Mouse (Mus musculus): ENCODE results near the gene Nccrp1. TPM values are rescaled to one million over a fixed set of nuclear protein-coding genes. Genes with fewer than 3 reads are reported as not detected.
"Not testable (repeated sequence)": the region's sequence is repeated elsewhere in the genome, so short reads cannot be mapped to it uniquely, and the experiment has no call there.

Gene Nccrp1
- polyA plus RNA-seq, 1 experiment from 2014 or later, result not detected

DNA sequence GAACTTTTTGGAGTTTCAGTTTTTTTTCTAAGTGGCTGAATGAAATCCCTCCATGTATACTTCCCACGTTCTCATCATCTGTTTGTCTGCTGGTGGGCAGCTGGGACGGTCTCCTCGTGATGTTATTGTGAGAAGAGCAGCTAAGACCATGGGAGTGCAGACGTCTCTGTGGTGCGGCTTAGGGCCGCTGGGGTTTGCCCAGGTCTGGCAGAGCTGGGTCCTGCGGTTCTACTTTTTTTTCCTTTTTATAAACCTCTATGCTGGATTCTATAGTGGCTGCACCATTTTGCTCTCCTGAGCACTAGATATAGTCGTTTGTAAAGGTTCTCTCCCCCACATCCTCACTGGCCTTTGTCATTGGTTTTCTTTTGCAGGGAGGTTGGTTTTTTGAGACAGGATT lies 35.6 kb downstream of the Nccrp1 start:
- Histone ChIP-seq H3K4me3 (ENCODE audit: low read length) (no peak overlapping the region), H3K36me3 (ENCODE audit: control insufficient read depth, insufficient read depth) (no peaks in the 10 kb centered on the region), H3K4me1 (ENCODE audit: control insufficient read depth, insufficient read depth, low read length) (no peaks in the 10 kb centered on the region)

DNA sequence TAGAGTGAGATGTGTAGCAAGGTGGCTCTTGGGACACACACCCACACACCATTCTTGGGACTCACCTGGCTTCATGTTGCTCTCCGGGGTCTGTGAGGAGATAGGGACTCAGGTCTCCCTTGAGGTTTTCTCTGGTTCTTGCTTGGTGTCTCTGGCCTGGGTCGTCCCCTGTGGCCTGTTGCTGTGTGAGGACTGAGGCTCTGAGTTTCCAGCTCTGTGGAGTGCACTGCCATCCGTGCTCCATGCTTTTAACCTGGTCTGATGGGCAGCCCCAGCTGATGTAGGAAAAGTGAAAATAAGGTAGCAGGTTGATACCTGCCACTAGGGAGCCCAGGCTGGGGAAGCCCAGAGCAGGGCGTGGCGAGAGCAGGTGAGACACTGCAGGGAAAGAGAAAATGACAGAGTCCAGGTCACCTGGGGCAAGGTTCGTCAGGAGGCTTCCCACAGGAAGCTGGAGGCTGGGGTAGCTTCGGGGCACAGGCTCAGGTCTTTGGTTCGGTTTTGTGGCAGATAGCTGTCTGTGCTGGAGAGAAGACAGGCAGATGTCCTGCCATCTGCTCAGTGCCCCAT lies 36.6 kb downstream of the Nccrp1 start, which contains the start of gene Ifnl2:
Gene Ifnl2 (minus strand): TSS at position 51 of the 570 bp plus-strand sequence.
- 63% methylated on average over 8 of the region's 8 CpGs for WGBS
- H3K27ac ChIP-seq (ENCODE audit: low read length); H3K4me3 ChIP-seq (ENCODE audit: low read length); H3K4me2 ChIP-seq (ENCODE audit: low read depth, low read length); H3K27me3 ChIP-seq (ENCODE audit: control insufficient read depth, insufficient read depth, low read length); H3K9me3 ChIP-seq (replicated peaks; ENCODE audit: control insufficient read depth, low read length); H3K9ac ChIP-seq (ENCODE audit: low read length); H3K36me3 ChIP-seq (ENCODE audit: control insufficient read depth, insufficient read depth); ATAC-seq (replicated peaks; ENCODE audit: extremely low read depth, insufficient read depth, low FRiP score); H3K4me1 ChIP-seq (ENCODE audit: control insufficient read depth, insufficient read depth, low read length): not testable (repeated sequence)

More for the DNA sequence above, 35.6 kb downstream of the Nccrp1 start:
- 60% methylated on average over 8 of the region's 8 CpGs for WGBS
- no peak overlapping the region for H3K4me2 ChIP-seq (ENCODE audit: low read depth, low read length)
- no peaks in the 10 kb centered on the region for H3K9me3 ChIP-seq (replicated peaks; ENCODE audit: control insufficient read depth, low read length)
- no peak overlapping the region for H3K9ac ChIP-seq (ENCODE audit: low read length)
- H3K27ac ChIP-seq (ENCODE audit: low read length), result no peak overlapping the region
- no peaks in the 10 kb centered on the region for H3K27me3 ChIP-seq (ENCODE audit: control insufficient read depth, insufficient read depth, low read length)
- no peak for ATAC-seq (replicated peaks; ENCODE audit: extremely low read depth, insufficient read depth, low FRiP score)

DNA sequence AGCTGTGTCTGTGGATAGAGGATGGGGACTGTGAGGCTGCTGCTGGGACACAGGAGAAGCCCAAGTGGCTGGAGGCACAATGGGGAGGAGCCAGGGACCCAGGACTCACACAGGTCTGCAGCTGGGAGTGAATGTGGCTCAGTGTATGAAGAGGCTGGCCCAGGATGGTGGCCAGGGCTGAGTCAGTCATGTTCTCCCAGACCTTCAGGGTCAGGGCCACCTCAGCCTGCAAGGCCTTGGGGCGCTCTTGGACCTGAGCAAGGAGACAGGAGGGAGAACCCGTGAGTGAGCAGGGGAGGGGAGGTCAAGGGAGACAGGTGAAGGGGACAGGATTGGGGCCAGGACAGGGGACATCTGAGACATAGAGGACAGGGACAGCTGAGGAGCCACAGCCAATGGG lies 37.9 kb downstream of the Nccrp1 start:
- H3K4me1 ChIP-seq (ENCODE audit: control insufficient read depth, insufficient read depth, low read length); H3K27ac ChIP-seq (ENCODE audit: low read length); H3K27me3 ChIP-seq (ENCODE audit: control insufficient read depth, insufficient read depth, low read length); ATAC-seq (replicated peaks; ENCODE audit: extremely low read depth, insufficient read depth, low FRiP score); H3K36me3 ChIP-seq (ENCODE audit: control insufficient read depth, insufficient read depth); H3K4me3 ChIP-seq (ENCODE audit: low read length); H3K9me3 ChIP-seq (replicated peaks; ENCODE audit: control insufficient read depth, low read length); H3K4me2 ChIP-seq (ENCODE audit: low read depth, low read length); H3K9ac ChIP-seq (ENCODE audit: low read length): not testable (repeated sequence)
- WGBS, result no CpG with 5 or more reads among the region's 2 CpGs

DNA sequence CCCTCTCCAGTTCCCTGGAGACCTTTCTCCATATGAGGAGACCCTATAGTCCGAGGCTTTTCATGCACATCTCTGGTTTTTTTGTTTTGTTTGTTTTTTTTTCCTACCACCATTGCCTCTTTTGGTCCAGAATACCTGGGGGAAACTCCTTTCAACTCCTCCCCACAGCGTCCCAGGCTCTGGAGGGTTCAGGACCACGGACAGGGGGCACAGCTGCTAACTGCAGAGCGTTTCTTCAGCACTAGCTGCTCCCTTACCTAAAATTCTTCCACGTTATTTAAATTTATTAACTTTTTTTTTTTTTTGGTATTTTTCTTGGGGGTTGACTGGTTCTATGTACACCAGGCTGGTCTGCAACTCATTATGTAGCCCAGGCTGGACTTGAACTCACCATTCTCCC lies 41.5 kb downstream of the Nccrp1 start:
- Histone ChIP-seq H3K36me3 (ENCODE audit: control insufficient read depth, insufficient read depth) (no peaks in the 10 kb centered on the region), H3K27ac (ENCODE audit: low read length) (no peak overlapping the region), H3K4me1 (ENCODE audit: control insufficient read depth, insufficient read depth, low read length) (no peaks in the 10 kb centered on the region), H3K27me3 (ENCODE audit: control insufficient read depth, insufficient read depth, low read length) (no peaks in the 10 kb centered on the region), H3K4me2 (ENCODE audit: low read depth, low read length) (no peak overlapping the region), H3K9ac (ENCODE audit: low read length) (no peak overlapping the region), H3K9me3 (replicated peaks; ENCODE audit: control insufficient read depth, low read length) (peaks cover 7% of the 10 kb centered on the region; the same call in 1 of the 2 replicates), H3K4me3 (ENCODE audit: low read length) (no peak overlapping the region)
- 5% methylated on average over 5 of the region's 5 CpGs for WGBS
- no peak for ATAC-seq (replicated peaks; ENCODE audit: extremely low read depth, insufficient read depth, low FRiP score)

DNA sequence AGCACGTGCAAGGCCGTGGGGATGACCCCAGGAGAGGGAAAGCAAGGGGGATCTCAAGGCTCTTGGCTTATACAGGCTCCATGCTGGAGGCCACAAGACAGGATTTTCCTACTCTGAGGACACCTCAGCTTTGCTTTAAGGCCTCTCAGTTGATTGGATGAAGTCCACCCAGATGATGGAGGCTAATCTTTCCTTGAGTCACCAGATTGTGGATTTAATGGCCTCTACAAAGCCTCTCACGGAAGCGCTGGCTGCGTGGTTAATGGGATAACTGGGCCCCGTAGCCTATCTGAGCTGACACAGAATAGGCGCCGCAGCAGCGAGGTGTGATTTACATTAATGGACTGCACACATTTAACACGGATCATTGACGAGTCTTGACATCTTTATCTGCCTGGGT lies 51.6 kb downstream of the Nccrp1 start:
- no peak overlapping the region for H3K4me3 ChIP-seq (ENCODE audit: low read length)
- no peaks in the 10 kb centered on the region for H3K4me1 ChIP-seq (ENCODE audit: control insufficient read depth, insufficient read depth, low read length)
- no peaks in the 10 kb centered on the region for H3K36me3 ChIP-seq (ENCODE audit: control insufficient read depth, insufficient read depth)
- no peak overlapping the region for H3K9ac ChIP-seq (ENCODE audit: low read length)
- H3K4me2 ChIP-seq (ENCODE audit: low read depth, low read length), result no peak overlapping the region
- H3K27me3 ChIP-seq (ENCODE audit: control insufficient read depth, insufficient read depth, low read length), result no peaks in the 10 kb centered on the region
- 76% methylated on average over 11 of the region's 11 CpGs for WGBS
- no peak for ATAC-seq (replicated peaks; ENCODE audit: extremely low read depth, insufficient read depth, low FRiP score)
- no peak overlapping the region for H3K27ac ChIP-seq (ENCODE audit: low read length)
- no peaks in the 10 kb centered on the region for H3K9me3 ChIP-seq (replicated peaks; ENCODE audit: control insufficient read depth, low read length)

Small RNAs within 50 kb of the gene (microRNA-seq; reads per million reads assigned to microRNA genes)
- not detected for gene Mir7049

Other genes starting within 250 kb of the Nccrp1 start
- 0.16 and 0.17 TPM in 2 replicates for gene Dll3, start 245.0 kb downstream of the Nccrp1 start, polyA plus RNA-seq (2015; fragmentation: Nextera tagmentation; extraction: Ambion mirVana)
- gene Timm50, start 235.2 kb downstream of the Nccrp1 start, polyA plus RNA-seq (2015; fragmentation: Nextera tagmentation; extraction: Ambion mirVana), result 130 and 132 TPM in 2 replicates
- gene Supt5, start 208.5 kb downstream of the Nccrp1 start, polyA plus RNA-seq (2015; fragmentation: Nextera tagmentation; extraction: Ambion mirVana), result 62.8 and 66.2 TPM in 2 replicates
- 506 and 555 TPM in 2 replicates for gene Rps16, start 196.6 kb downstream of the Nccrp1 start, polyA plus RNA-seq (2015; fragmentation: Nextera tagmentation; extraction: Ambion mirVana)
- 35.8 and 41.8 TPM in 2 replicates for gene Plekhg2, start 174.7 kb downstream of the Nccrp1 start, polyA plus RNA-seq (2015; fragmentation: Nextera tagmentation; extraction: Ambion mirVana)
- gene Zfp36, start 167.0 kb downstream of the Nccrp1 start, polyA plus RNA-seq (2015; fragmentation: Nextera tagmentation; extraction: Ambion mirVana), result 15.4 and 18.5 TPM in 2 replicates
- 41.3 and 50.1 TPM in 2 replicates for gene Med29, start 154.5 kb downstream of the Nccrp1 start, polyA plus RNA-seq (2015; fragmentation: Nextera tagmentation; extraction: Ambion mirVana)
- 78.9 and 79.9 TPM in 2 replicates for gene Paf1, start 154.3 kb downstream of the Nccrp1 start, polyA plus RNA-seq (2015; fragmentation: Nextera tagmentation; extraction: Ambion mirVana)
- gene Gmfg, start 109.8 kb downstream of the Nccrp1 start, polyA plus RNA-seq (2015; fragmentation: Nextera tagmentation; extraction: Ambion mirVana), result 17.9 and 32.7 TPM in 2 replicates
- 0.72 and 0.80 TPM in 2 replicates for gene Lrfn1, start 95.3 kb downstream of the Nccrp1 start, polyA plus RNA-seq (2015; fragmentation: Nextera tagmentation; extraction: Ambion mirVana)
- gene Ifnl2, start 36.8 kb downstream of the Nccrp1 start, polyA plus RNA-seq (2015; fragmentation: Nextera tagmentation; extraction: Ambion mirVana), result not detected in 2 replicates
- not detected in 2 replicates for gene Ifnl3, start 24.4 kb downstream of the Nccrp1 start, polyA plus RNA-seq (2015; fragmentation: Nextera tagmentation; extraction: Ambion mirVana)
- gene Sycn, start 6.4 kb downstream of the Nccrp1 start, polyA plus RNA-seq (2015; fragmentation: Nextera tagmentation; extraction: Ambion mirVana), result not detected in 2 replicates
- gene Samd4b, start 50.9 kb upstream of the Nccrp1 start, polyA plus RNA-seq (2015; fragmentation: Nextera tagmentation; extraction: Ambion mirVana), result 16.0 and 20.6 TPM in 2 replicates
- gene Pak4, start 50.9 kb upstream of the Nccrp1 start, polyA plus RNA-seq (2015; fragmentation: Nextera tagmentation; extraction: Ambion mirVana), result 25.1 and 30.0 TPM in 2 replicates
- not detected in 2 replicates for gene Acp7, start 84.1 kb upstream of the Nccrp1 start, polyA plus RNA-seq (2015; fragmentation: Nextera tagmentation; extraction: Ambion mirVana)
- 3.6 TPM in 2 replicates for gene Fbxo27, start 145.6 kb upstream of the Nccrp1 start, polyA plus RNA-seq (2015; fragmentation: Nextera tagmentation; extraction: Ambion mirVana)
- gene Fbxo17, start 169.6 kb upstream of the Nccrp1 start, polyA plus RNA-seq (2015; fragmentation: Nextera tagmentation; extraction: Ambion mirVana), result 6.7 and 7.5 TPM in 2 replicates
- 122 TPM in 2 replicates for gene Mrps12, start 194.6 kb upstream of the Nccrp1 start, polyA plus RNA-seq (2015; fragmentation: Nextera tagmentation; extraction: Ambion mirVana)
- gene Sars2, start 194.7 kb upstream of the Nccrp1 start, polyA plus RNA-seq (2015; fragmentation: Nextera tagmentation; extraction: Ambion mirVana), result 20.8 and 21.4 TPM in 2 replicates
- gene Ccer2, start 208.9 kb upstream of the Nccrp1 start, polyA plus RNA-seq (2015; fragmentation: Nextera tagmentation; extraction: Ambion mirVana), result not detected in 2 replicates
- 60.4 and 65.1 TPM in 2 replicates for gene Sirt2, start 219.5 kb upstream of the Nccrp1 start, polyA plus RNA-seq (2015; fragmentation: Nextera tagmentation; extraction: Ambion mirVana)
- gene Nfkbib, start 220.3 kb upstream of the Nccrp1 start, polyA plus RNA-seq (2015; fragmentation: Nextera tagmentation; extraction: Ambion mirVana), result 34.7 and 41.0 TPM in 2 replicates
- gene Rinl, start 241.7 kb upstream of the Nccrp1 start, polyA plus RNA-seq (2015; fragmentation: Nextera tagmentation; extraction: Ambion mirVana), result 5.8 and 11.1 TPM in 2 replicates

All from heart, embryonic 16.5 days (tissue).